Mouse (Mus musculus) frontal cortex, postnatal 10 days (tissue): ENCODE measurements around the gene Dcun1d2.
"Not testable (repeated sequence)": the region's sequence is repeated elsewhere in the genome, so short reads cannot be mapped to it uniquely, and the experiment has no call there.

Experiments used
- DNase-seq, 2 experiments: peaks; one replicate each; pipeline ENCODE4 v3.0.0; 2022; ENCODE audit warnings: low spot score in 2 of 2, mixed read lengths in 1 of 2

Gene Dcun1d2

GRCm38 (mm10) chr8:13287692-13288623 lies at the start of gene Dcun1d2, which contains the start of gene Tmco3:
Gene Dcun1d2, minus strand, starts transcription at chr8:13288131.
Gene Tmco3, plus strand, starts transcription at chr8:13288190.
- peak; percentile 86 to 95 for DNase-seq

GRCm38 (mm10) chr8:13337678-13338077 lies 49.7 kb upstream of the Dcun1d2 start:
- no peak for DNase-seq

- not testable (repeated sequence) for DNase-seq
Measured at GRCm38 (mm10) chr8:13337245-13337644, 49.3 kb upstream of the Dcun1d2 start.

GRCm38 (mm10) chr8:13334671-13335070 lies 46.7 kb upstream of the Dcun1d2 start:
- DNase-seq, result no peak

- DNase-seq, result no peak
Measured at GRCm38 (mm10) chr8:13326598-13326997, 38.7 kb upstream of the Dcun1d2 start.

- no peak for DNase-seq
Measured at GRCm38 (mm10) chr8:13316671-13317070, 28.7 kb upstream of the Dcun1d2 start.

GRCm38 (mm10) chr8:13314922-13315321 lies 27.0 kb upstream of the Dcun1d2 start:
- DNase-seq, result no peak

GRCm38 (mm10) chr8:13306916-13307315 lies 19.0 kb upstream of the Dcun1d2 start:
- DNase-seq, result no peak

- DNase-seq, result no peak
Measured at GRCm38 (mm10) chr8:13306309-13306909, 18.5 kb upstream of the Dcun1d2 start.

- DNase-seq, result no peak
Measured at GRCm38 (mm10) chr8:13305884-13306283, 18.0 kb upstream of the Dcun1d2 start.

- no peak for DNase-seq
Measured at GRCm38 (mm10) chr8:13305459-13305858, 17.5 kb upstream of the Dcun1d2 start.

GRCm38 (mm10) chr8:13301036-13301435 lies 13.1 kb upstream of the Dcun1d2 start:
- no peak for DNase-seq

- DNase-seq, result no peak
Measured at GRCm38 (mm10) chr8:13299571-13299970, 11.6 kb upstream of the Dcun1d2 start.

- DNase-seq, result no peak
Measured at GRCm38 (mm10) chr8:13293677-13294470, 5.9 kb upstream of the Dcun1d2 start.

GRCm38 (mm10) chr8:13292364-13292763 lies 4.4 kb upstream of the Dcun1d2 start:
- DNase-seq, result peak; percentile 26 to 58

GRCm38 (mm10) chr8:13288646-13289045 lies 715 bp upstream of the Dcun1d2 start:
- DNase-seq, result no peak

GRCm38 (mm10) chr8:13287304-13287691 lies 633 bp downstream of the Dcun1d2 start:
- DNase-seq, result peak; percentile 75 to 78

- no peak for DNase-seq
Measured at GRCm38 (mm10) chr8:13283200-13283599, 4.7 kb downstream of the Dcun1d2 start.

- DNase-seq, result no peak
Measured at GRCm38 (mm10) chr8:13276941-13277447, 10.9 kb downstream of the Dcun1d2 start.

- no peak for DNase-seq
Measured at GRCm38 (mm10) chr8:13272834-13273233, 15.1 kb downstream of the Dcun1d2 start.

GRCm38 (mm10) chr8:13267566-13267965 lies 20.4 kb downstream of the Dcun1d2 start:
- DNase-seq, result no peak

GRCm38 (mm10) chr8:13263376-13263775 lies 24.6 kb downstream of the Dcun1d2 start:
- no peak for DNase-seq
